Mouse (Mus musculus) lung, postnatal 0 days (tissue): ENCODE data around the gene Dazap1. TPM values are rescaled to one million over a fixed set of nuclear protein-coding genes. Genes with fewer than 3 reads are reported as not detected.
A peak's percentile ranks its signal among the peaks of the same experiment; 100 is the strongest.

ENCODE experiments used
- ATAC-seq: fragments of 200-750 bp; cut with Nextera tagmentation; 2 replicates; pipeline ENCODE4 v1.8.0; 2017; ENCODE audit warnings: moderate library complexity
- DNase-seq: peaks from one replicate; pipeline ENCODE4 v3.0.0-alpha.2; 2016; ENCODE audit warnings: low spot score
- H3K27ac ChIP-seq: fragments of 300-500 bp; sonication (generic); 2 replicates; pipeline ENCODE4 v1.5.1; 2014; ENCODE audit warnings: antibody characterized with exemption, mild to moderate bottlenecking, low read length, mixed read lengths
- H3K27me3 ChIP-seq: fragments of 300-500 bp; sonication (generic); replicated peaks from 2 replicates; pipeline ENCODE4 v1.6.1; 2014; ENCODE audit warnings: low read length, mixed read lengths; ENCODE audit not compliant: insufficient read depth
- H3K36me3 ChIP-seq: fragments of 300-500 bp; sonication (generic); 2 replicates; pipeline ENCODE4 v1.6.1; 2014; ENCODE audit warnings: low read length, mixed read lengths; ENCODE audit not compliant: insufficient read depth
- H3K4me1 ChIP-seq: fragments of 300-500 bp; sonication (generic); 2 replicates; pipeline ENCODE4 v1.6.1; 2014; ENCODE audit warnings: antibody characterized with exemption, low read depth, low read length, mixed read lengths; ENCODE audit not compliant: insufficient read depth
- H3K4me2 ChIP-seq: fragments of 300-500 bp; sonication (generic); replicated peaks from 2 replicates; pipeline ENCODE4 v1.6.1; 2014; ENCODE audit warnings: low read depth, mild to moderate bottlenecking, low read length, moderate library complexity, mixed read lengths
- H3K4me3 ChIP-seq: fragments of 300-500 bp; sonication (generic); 2 replicates; pipeline ENCODE4 v1.5.1; 2014; ENCODE audit warnings: low read depth, low read length
- H3K9ac ChIP-seq: fragments of 300-500 bp; sonication (generic); replicated peaks from 2 replicates; pipeline ENCODE4 v1.6.1; 2014; ENCODE audit warnings: low read depth, mild to moderate bottlenecking
- H3K9me3 ChIP-seq: fragments of 300-500 bp; sonication (generic); 2 replicates; pipeline ENCODE4 v1.6.1; 2016; ENCODE audit warnings: low read length, mixed read lengths
- CTCF ChIP-seq: IDR thresholded peaks from 2 replicates; pipeline ENCODE4 v1.5.1; 2016; ENCODE audit warnings: antibody characterized with exemption, mild to moderate bottlenecking
- EP300 ChIP-seq: IDR thresholded peaks from 2 replicates; pipeline ENCODE4 v1.6.1; 2016; ENCODE audit warnings: antibody characterized with exemption, mild to moderate bottlenecking, control low read depth
- WGBS: fragments of 180-500 bp; shearing (Covaris S2); extraction: QIAGEN DNeasy Blood & Tissue Kit; methylation state at CpG from one replicate; pipeline ENCODE4 v1.1.7; 2014; 5-methylcytosine and 5-hydroxymethylcytosine counted together
- polyA plus RNA-seq: library from polyadenylated mRNA; unstranded; fragments of >200 nt; fragmentation: Nextera tagmentation; extraction: Ambion mirVana; gene quantifications from 2 replicates; pipeline ENCODE4 v1.2.1, GENCODE M21; 2015

Gene Dazap1
- polyA plus RNA-seq, 1 experiment from 2014 or later = 38.1 TPM

GRCm38 (mm10) chr10:80300672-80301181 lies 39.4 kb downstream of the Dazap1 start:
- DNase-seq = no peak
- peaks cover 8% of the 10 kb centered on the region; the same call in 1 of the 2 replicates for H3K4me1 ChIP-seq
- WGBS = 37% methylated on average over 11 of the region's 11 CpGs
- H3K27ac ChIP-seq = no peak overlapping the region
- no peak overlapping the region for H3K4me2 ChIP-seq
- no peak for ATAC-seq
- no peaks in the 10 kb centered on the region for H3K9me3 ChIP-seq
- TF ChIP-seq EP300 = no peak
- no peak for TF ChIP-seq CTCF
- no peak overlapping the region for H3K9ac ChIP-seq
- H3K36me3 ChIP-seq = no peaks in the 10 kb centered on the region
- H3K27me3 ChIP-seq = peaks cover 41% of the 10 kb centered on the region
- H3K4me3 ChIP-seq = no peak overlapping the region

- Histone ChIP-seq H3K4me2 (no peak overlapping the region), H3K27me3 (peaks cover 41% of the 10 kb centered on the region)
Observed at GRCm38 (mm10) chr10:80301256-80302081, 40.2 kb downstream of the Dazap1 start.

GRCm38 (mm10) chr10:80302082-80302355 lies 40.7 kb downstream of the Dazap1 start:
- 36% methylated on average over 5 of the region's 5 CpGs for WGBS
- H3K4me3 ChIP-seq = no peak overlapping the region
- no peak for DNase-seq
- 0 out of 2 replicates have a peak overlapping the region, but pooled peaks have one; percentile 14 for H3K4me2 ChIP-seq
- TF ChIP-seq CTCF = no peak
- no peak for TF ChIP-seq EP300
- peaks cover 41% of the 10 kb centered on the region for H3K27me3 ChIP-seq
- no peak overlapping the region for H3K9ac ChIP-seq
- H3K4me1 ChIP-seq = peaks cover 5% of the 10 kb centered on the region; the same call in 1 of the 2 replicates
- H3K9me3 ChIP-seq = no peaks in the 10 kb centered on the region
- H3K36me3 ChIP-seq = no peaks in the 10 kb centered on the region
- ATAC-seq = no peak
- H3K27ac ChIP-seq = peak overlapping the region; percentile 51; the same call in 1 of the 2 replicates

More at GRCm38 (mm10) chr10:80301256-80302081, 40.2 kb downstream of the Dazap1 start:
- 77% methylated on average over 10 of the region's 10 CpGs for WGBS
- Histone ChIP-seq H3K4me3 (no peak overlapping the region), H3K36me3 (no peaks in the 10 kb centered on the region), H3K27ac (peak overlapping the region; percentile 51; the same call in 1 of the 2 replicates), H3K4me1 (peaks cover 5% of the 10 kb centered on the region; the same call in 1 of the 2 replicates), H3K9me3 (no peaks in the 10 kb centered on the region), H3K9ac (no peak overlapping the region)
- no peak for TF ChIP-seq EP300
- no peak for ATAC-seq
- DNase-seq = peak; percentile 4

GRCm38 (mm10) chr10:80302471-80302881 lies 41.2 kb downstream of the Dazap1 start:
- H3K27ac ChIP-seq = peak overlapping the region; percentile 54
- WGBS = 5% methylated on average over 9 of the region's 9 CpGs
- TF ChIP-seq EP300 (peak; percentile 45; the same call in 1 of the 2 replicates), CTCF (no peak; the same call in 1 of the 2 replicates)
- ATAC-seq (peak; percentile 91), DNase-seq (peak; percentile 93)
- H3K9me3 ChIP-seq = no peaks in the 10 kb centered on the region
- H3K27me3 ChIP-seq = peaks cover 38% of the 10 kb centered on the region
- no peaks in the 10 kb centered on the region for H3K36me3 ChIP-seq
- H3K4me2 ChIP-seq = 0 out of 2 replicates have a peak overlapping the region, but pooled peaks have one; percentile 14
- H3K4me3 ChIP-seq = no peak overlapping the region
- no peak overlapping the region for H3K9ac ChIP-seq
- peaks cover 5% of the 10 kb centered on the region; the same call in 1 of the 2 replicates for H3K4me1 ChIP-seq

- TF ChIP-seq CTCF = no peak
- no peak for TF ChIP-seq EP300
- no peak overlapping the region for H3K4me3 ChIP-seq
- no peaks in the 10 kb centered on the region for H3K9me3 ChIP-seq
- 20% methylated on average over 12 of the region's 12 CpGs for WGBS
- DNase-seq (no peak), ATAC-seq (no peak)
- H3K9ac ChIP-seq = no peak overlapping the region
- no peaks in the 10 kb centered on the region for H3K36me3 ChIP-seq
- H3K4me2 ChIP-seq = no peak overlapping the region
- H3K4me1 ChIP-seq = peaks cover 5% of the 10 kb centered on the region; the same call in 1 of the 2 replicates
- peaks cover 23% of the 10 kb centered on the region for H3K27me3 ChIP-seq
- no peak overlapping the region for H3K27ac ChIP-seq
Observed at GRCm38 (mm10) chr10:80304458-80304857, 43.2 kb downstream of the Dazap1 start.

GRCm38 (mm10) chr10:80304862-80305261 lies 43.6 kb downstream of the Dazap1 start:
- Histone ChIP-seq H3K27me3 (peaks cover 19% of the 10 kb centered on the region), H3K27ac (no peak overlapping the region), H3K4me3 (no peak overlapping the region), H3K9ac (no peak overlapping the region), H3K36me3 (no peaks in the 10 kb centered on the region), H3K4me2 (no peak overlapping the region), H3K4me1 (peaks cover 5% of the 10 kb centered on the region; the same call in 1 of the 2 replicates), H3K9me3 (no peaks in the 10 kb centered on the region)
- DNase-seq (no peak), ATAC-seq (no peak)
- 8% methylated on average over 25 of the region's 25 CpGs for WGBS
- TF ChIP-seq CTCF (no peak), EP300 (no peak)
